Mouse (Mus musculus) adipocyte (in vitro differentiated cells): ENCODE results near the gene Fam208a.

Experiments used
- DNase-seq: peaks from one replicate; pipeline ENCODE4 v3.0.0-alpha.2; 2016; ENCODE audit warnings: low spot score

Fam208a gene

DNA sequence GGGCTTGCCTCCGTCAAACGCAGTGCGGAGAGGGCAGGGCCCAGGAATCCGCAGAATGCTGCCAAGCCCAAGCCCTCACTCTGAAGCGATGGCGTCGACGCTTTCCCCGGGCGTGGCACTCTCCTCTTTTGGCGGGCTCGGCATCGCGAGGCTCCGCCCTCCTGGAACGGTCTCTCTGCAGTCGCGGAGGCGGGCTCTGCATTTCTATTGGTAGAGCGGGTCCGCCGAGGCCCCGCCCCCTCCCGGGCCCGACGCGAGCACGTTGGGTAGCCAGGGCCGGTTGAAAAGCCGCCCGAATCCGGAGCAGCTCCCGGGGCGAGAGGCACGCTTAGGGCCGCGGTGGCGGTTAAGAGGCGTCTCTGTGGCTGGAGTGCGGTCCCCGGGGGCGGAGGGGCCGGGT is at the start of gene Fam208a:
Fam208a (plus strand) TSS at position 262 of the 400 bp plus-strand sequence.
- DNase-seq, result peak; percentile 73

DNA sequence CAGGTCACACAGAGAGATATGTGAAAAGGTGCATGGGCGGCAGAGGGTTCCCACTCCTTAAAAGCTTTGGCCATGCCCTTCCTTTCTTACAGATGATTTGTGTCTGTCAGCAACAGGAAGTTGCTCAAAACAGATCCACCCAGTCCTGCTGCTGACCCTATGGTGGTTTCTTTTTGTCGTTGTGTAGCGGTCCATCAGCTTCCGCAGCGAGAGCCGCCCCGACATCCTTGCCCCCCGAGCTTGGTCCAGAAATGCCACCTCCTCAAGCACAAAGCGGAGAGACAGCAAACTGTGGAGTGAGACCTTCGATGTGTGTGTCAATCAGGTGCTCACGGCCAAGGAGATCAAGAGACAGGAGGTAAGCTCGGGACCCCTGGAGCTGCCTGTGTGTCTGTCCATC is 49.2 kb upstream of the Fam208a start:
- no peak for DNase-seq

DNA sequence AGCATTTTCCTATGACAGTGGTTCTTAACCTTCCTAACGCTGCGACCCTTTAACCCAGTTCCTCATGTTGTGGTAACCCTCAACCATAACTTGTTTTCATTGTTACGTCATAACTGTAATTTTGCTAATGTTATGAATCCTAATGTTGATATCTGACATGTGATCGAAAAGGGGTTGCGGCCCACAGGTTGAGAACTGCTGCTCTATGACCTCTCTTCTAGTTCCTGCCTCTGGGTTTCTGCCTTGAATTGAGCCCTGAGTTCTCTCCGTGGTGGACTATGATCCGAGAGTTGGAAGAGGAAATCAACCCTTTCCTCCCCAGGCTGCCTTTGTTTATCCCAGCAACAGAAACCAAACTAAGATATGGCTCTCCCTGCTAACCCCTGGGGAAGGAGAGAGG is 47.2 kb upstream of the Fam208a start:
- peak; percentile 19 for DNase-seq

DNA sequence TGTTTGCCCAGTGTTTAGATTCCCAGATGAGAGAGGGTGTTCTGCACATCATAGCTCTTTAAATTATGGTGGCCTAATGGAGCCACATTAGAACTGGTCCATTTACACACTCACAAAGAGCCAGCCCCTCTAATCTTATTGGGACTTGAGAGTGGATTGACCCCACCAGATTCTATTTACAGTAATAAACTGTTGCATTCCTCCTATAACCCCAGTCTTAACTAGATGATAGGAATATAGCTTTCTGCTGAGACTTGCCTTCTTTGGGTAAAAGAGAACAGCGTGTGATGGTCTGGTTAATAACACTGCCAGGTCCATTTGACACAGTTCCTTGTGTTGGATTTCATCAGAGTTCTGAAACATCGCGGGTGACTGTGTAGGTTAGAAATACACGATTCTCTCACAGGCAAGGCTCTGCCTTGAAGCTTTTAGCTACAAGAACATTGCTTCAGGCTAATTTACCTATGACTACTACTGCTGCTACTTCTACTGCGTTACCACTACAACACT is 45.3 kb upstream of the Fam208a start:
- peak; percentile 64 for DNase-seq

DNA sequence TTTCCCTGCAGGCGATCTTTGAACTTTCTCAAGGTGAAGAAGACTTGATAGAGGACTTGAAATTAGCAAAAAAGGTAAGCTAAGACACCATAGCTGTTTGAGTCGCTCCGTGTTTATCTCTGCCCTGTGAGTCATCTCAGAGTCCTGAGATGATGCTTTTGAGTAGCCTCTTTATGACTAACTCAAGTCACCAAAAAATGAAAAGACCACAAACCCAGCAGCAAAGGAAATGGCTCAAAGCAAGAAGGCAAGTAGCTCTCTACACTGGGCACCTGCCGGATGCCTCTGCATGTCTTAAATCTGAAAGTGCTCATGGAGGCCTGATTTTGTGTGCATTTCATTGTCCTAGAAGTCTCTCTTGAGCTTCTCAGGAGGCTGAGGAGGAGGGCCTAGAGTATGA is 44.5 kb upstream of the Fam208a start:
- DNase-seq, result no peak

DNA sequence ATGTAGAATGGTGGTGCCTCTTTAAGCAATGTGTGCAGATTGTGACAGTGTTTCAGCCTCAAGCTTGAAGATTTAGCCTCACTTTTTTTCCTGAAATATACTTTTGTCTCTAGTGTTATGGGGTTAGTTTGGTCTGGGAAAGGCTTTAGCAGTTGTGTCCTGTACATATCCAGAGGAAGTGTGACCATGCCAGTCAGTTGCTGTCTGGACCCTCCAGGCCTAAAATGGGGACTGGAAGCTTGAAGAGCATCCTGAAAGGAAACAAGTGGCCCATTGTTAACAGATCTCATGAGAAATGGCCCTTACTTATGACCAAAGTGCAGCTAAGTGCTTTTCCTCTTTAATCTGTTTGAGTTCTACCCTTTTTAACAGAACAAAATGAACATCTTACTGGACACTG is 40.0 kb upstream of the Fam208a start:
- no peak for DNase-seq

DNA sequence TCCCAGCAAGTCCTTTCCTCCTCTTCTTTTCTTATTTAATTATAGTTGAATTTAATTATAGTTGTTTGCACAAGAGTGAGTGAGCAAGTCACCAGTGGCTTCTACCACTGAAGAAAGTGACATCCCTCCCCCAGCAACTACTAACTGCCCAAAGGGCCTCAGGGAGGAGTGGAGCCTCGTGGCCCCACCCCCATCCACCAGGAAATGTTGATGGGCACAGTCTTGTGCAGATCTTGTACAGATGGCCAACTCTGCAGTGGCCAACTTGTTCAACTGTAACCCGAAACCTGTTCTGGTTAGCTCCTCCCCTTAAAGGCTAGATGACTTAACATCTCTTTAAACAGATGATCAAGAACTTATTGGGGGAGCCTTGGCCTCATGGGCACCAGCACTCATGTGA is 38.9 kb upstream of the Fam208a start:
- DNase-seq, result no peak

DNA sequence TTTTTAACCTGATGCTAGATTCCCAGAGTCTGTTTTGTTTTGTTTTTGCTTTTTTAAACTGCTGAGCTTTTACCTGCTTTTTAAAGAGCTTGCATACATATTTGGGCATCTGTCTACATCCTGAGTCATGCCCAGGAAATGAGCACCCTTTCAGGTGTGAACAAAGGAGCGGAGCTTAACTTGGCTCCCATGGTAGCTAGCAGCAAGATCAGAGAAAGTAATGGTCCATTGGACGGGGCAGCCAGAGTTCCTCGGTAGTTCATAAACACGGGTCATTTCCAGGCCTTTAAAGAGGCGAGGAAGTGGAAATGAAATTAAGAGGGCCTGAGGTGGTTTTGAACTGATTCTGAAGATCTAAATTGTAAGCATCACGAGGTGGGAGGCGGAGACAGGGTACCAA is 38.0 kb upstream of the Fam208a start:
- no peak for DNase-seq

DNA sequence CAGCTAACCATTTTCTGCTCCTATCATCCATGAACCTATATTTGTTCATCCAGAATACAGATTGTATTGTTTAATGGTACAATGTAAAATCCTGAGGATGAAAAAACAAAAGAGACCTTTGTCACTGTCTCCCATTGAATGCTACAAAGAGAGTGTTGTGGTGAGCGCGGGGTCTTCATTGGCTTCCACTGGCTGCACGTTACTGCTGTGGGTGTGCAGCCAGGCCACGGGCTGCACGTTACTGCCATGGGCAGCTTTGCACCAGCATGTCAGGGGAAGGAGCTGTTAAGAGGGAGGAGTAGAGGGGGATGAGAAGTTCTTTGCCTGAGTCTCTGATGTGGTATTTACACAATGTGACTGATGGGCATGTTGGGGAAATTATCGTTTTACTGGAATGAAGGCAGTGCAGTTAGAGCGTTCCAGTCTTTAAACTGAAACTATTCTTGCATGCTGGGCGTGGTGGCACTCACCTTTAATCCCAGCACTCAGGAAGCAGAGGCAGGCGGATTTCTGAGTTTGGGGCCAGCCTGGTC is 36.8 kb upstream of the Fam208a start:
- DNase-seq, result no peak

DNA sequence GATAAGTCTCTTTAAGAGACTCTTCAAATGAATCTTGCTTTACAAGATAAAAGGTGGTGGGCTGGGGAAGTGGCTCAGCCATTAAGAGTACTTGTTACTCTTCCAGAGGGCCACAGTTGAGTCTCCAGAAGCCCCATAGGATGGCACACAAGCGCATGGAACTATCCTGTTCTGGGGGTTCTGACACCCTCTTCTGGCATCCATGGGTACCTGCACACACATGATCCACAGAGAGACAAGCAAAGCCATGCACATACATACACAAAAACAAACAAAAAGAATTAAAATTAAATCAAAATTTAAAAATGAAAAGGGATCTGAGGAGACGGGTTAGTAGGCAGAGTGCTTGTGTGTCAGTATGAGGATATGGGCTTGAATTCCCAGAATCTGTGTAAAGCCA is 36.0 kb upstream of the Fam208a start:
- no peak for DNase-seq

DNA sequence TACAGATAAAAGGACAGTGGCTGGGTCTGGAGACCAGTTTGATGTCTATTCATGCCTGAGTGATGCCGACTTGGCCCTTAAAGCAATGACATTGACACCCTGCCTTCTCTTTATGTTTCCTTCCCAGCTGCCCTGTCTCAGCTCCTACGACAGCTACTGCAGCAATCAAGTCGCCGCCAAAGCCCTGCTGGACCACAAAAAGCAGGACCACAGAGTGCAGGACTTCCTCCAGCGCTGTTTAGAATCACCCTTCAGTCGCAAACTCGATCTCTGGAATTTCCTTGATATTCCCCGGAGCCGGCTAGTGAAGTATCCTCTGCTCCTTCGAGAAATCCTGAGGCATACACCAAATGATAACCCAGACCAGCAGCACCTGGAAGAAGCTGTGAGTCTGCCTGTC is 34.8 kb upstream of the Fam208a start:
- DNase-seq, result no peak

DNA sequence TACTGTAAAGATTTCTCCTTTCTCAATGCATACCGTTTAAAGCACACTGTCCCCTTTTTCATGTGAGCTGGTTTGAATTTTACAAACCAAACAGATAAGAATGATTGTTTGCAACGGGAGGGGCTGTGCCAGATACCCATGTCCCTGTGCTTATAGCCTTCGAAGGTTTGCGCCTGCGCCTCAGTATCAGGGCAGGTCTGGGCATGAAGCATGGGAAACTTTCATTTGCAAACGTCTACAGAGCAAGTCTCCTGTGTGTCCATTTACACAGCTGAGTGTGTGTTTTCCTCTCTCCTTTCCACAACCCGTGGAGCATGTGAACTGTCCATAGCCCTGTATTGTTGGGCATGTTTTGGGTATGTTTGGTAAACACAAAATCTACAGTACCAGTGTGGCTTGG is 32.2 kb upstream of the Fam208a start:
- no peak for DNase-seq

DNA sequence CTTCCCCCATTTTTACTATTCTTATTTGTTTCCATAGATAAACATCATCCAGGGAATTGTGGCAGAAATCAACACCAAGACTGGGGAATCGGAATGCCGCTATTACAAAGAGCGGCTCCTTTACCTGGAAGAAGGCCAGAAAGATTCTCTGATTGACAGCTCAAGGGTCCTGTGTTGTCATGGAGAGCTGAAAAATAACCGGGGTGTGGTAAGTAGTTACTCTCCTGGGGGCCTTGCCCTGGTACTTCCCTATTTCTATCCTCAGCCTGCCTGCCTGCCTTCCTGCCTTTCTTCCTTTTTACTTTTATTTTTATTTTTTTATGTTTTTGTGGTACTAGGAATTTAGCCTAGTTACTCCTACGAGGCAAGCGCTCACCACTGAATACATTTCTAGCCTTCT is 31.1 kb upstream of the Fam208a start:
- no peak for DNase-seq

DNA sequence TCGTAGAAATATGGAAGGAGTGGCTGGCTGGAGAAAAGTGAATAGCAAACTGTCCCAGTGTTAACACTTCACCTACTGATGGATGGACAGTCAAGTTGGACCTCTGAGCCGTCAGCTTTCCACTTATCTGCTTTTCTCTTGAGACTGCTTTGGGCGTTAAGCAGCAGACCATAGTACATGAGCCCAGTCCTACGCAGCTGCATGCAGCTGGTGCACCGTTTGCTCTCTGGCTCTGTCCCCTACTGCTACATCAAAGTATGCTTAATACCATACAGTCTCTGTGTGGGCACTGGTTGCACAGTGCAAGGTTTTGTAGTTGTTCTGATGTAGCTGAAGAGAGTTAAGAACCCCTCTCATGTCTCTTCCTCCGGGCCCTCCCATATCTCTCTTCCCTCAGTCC is 28.1 kb upstream of the Fam208a start:
- no peak for DNase-seq

DNA sequence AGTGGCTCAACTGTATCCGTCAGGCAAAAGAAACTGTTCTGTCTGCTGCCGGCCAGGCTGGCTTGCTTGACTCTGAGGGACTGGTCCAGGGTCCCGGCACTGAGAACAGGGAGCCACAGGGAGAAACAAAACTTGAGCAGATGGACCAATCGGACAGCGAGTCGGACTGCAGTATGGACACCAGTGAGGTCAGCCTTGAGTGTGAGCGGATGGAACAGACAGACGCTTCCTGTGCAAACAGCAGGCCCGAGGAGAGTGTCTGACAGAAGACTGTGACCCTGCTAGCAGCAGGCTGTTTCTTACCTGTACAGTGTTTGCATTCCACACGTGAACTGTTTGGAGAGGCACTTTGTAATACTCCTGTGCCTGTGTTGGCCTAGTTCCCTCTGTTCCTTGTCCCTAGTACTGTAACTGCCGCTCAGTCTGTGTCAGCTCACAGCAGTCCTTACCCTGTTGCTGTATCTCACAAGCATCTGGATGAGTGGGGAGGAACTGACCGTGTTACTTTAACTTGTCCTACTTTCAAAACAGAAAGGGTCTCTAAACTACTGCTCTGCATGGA is 26.8 kb upstream of the Fam208a start:
- no peak for DNase-seq

DNA sequence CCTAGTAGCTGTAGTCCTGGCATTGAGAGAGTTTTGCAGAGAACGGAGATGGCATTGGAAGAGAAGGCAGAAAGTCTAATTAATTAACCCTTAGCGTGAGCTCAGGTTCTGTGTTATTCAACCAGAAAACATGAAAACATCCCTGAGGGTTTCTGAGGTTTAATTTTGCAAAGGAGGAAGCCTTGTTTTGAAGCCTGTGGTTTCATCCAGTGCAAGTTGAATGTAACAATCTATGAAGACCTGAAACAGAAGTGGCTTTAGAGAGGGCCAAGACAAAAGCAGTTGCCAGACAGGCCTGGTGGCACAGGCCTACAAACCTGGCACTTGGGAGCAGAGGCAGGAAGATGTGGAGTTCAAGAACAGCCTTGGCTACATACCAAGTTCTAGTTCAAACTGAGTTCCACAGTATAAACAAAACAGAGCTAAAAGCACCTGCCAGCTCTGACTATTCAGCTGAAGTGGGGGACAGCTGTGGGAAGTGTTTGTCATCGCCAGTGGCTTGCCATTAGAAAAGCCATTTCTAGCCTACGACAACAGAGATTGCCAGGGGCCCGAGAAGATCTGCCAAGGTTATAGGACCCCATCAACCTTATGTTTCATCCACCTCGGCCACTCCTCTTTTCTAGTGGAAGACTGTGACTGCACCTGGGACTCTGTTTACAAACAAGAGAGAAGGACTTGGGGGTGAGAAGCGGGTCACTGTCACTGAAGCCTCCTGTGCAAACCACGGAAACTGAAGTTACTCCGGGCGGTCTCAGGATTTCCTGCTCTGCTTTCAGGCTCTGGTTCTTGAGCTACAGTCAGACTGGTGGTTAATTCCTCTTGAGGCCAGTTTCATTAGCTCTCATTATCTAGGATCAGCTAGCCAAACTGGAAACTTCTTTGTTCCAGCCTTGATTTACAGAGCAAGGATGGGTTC is 26.0 kb upstream of the Fam208a start:
- no peak for DNase-seq

DNA sequence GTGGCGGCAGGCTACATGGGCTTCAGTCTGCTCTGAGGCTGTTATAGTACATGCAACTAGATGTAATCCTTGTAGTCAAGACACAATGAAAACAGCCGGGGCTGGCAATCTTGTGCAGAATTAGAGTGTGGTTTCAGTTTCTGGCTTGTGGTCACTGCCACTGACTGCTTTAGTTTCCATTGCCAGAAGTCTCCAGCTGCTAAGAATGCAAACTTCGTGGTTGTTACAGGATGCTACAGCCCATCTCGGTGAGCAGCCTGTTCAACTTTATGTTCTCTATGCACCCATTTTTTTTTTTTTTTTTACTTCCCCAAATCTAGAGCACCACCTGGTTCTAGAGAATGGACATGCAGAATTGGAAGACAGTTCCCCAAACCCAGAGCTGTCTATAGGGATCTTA is 23.2 kb upstream of the Fam208a start:
- peak; percentile 19 for DNase-seq

DNA sequence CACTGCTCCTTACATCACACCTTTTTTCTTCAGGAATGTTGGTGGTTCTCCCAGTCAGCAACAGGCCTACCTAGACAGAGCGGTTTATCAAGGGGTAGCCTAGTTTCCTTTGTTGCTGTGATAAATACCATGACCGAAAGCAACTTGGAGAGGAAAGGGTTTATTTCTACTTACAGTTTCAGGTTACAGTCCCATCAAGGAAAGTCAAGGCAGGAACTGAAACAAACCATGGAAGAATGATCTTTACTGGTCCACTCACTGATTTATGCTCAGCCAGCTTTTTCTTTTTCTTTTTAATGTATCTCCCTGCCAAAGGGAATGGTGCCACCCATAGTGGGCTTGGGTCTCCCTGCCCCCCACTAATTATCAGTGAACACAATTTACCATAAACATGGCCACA is 22.7 kb upstream of the Fam208a start:
- no peak for DNase-seq

DNA sequence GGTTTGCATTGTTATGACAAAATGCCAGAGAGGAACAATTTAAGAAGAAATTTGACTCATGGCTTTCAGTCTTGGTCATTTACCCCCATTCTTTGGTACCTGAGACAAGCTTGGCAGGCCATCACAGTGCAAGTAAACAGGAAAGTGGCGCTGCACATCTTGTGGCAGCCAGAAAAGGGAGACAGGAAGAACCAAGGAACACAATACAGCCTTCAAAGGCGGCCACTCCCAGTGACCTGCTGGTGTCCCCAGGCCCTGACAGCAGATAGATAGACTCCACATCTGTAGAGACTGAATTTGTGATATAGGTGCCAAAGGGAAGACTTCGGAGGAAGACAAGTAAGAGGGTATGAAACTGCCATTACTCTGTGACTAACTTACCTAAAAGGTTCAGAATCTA is 20.4 kb upstream of the Fam208a start:
- no peak for DNase-seq

DNA sequence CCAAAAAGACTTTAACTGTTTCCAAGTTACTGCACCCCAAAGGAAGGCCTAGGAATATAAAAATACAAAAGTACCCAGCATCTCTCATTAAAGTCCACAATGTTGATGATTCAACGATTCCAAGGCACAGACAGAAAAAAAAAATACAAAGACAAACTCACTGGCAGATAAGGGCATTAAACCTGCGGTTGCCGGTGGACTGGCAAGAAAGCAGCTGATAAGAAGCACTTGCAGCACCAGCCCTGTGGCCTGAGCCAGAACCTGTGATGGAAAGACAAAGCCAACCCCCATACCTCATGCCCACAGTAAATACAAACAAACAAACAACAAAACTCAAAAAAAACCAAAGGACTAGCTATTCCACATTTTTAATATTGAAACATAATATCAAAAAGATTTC is 19.0 kb upstream of the Fam208a start:
- no peak for DNase-seq

DNA sequence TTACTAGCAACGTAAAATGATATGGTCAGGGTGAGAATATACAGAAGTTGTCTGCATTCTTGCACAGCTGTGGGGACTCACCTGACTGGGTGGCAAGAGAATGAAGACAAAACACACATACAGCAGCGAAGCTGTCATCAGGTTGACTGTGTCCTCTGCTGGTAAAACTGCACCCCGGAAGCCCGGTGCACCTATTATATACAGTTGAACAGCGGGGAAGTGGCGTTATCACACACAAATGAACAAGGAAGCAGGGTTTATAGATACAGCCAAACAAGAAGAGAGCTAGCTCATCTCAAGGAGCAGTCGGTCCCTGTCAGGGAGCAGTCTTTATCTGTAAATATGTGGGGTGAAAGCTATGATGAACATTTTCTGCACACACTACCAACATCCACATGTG is 17.1 kb upstream of the Fam208a start:
- no peak for DNase-seq

DNA sequence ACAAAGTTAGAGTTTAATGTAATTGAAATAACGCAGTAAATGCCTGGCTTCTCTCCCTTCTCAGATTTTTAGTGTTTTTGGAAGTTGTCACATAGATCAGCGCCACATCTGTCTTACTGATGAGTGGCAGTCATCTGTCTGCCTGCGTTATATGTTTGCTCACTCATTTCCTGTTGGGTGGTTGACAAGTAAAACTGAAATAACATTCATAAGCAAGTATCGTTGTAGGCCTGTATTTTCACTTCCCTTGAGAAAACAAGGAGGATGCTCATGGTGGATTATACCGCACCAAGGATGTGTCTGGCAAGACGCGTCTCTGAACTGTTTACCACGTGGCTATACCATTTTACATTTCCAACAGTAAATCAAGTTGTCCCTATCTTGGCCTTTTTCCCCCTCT is 15.9 kb upstream of the Fam208a start:
- DNase-seq, result no peak

DNA sequence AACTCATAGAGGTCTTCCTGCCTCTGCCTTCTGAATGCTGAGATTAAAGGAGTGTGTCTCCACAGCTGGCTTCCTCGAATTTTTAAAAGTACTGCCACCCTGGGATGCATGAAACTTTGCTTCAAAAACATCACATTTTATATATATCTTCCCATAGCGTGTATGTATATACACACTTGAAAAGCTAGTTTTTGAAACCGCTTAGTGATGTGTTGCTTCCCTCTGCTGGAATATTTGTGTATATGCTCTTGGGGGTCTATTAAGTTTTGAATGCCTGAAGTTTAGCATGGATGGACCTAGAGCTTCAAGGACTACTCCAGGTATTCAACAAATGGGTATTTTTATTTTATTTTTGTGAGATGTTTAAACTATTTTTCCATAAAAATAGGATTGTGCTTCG is 14.7 kb upstream of the Fam208a start:
- DNase-seq, result peak; percentile 55
